Mouse (Mus musculus) ovary, adult 10 weeks (tissue): ENCODE data around the gene Grin1. TPM values are rescaled to one million over a fixed set of nuclear protein-coding genes. Genes with fewer than 3 reads are reported as not detected.

Source experiments
- polyA plus RNA-seq: library from polyadenylated mRNA; stranded (reverse); fragments of 350-450 nt; fragmentation: Illumina TruSeq; extraction: RNeasy Lipid Tissue Mini Kit (QIAGEN cat#74804); gene quantifications from one replicate; pipeline ENCODE4 v1.2.3, GENCODE M21; 2014

Grin1 gene
- not detected for polyA plus RNA-seq

DNA sequence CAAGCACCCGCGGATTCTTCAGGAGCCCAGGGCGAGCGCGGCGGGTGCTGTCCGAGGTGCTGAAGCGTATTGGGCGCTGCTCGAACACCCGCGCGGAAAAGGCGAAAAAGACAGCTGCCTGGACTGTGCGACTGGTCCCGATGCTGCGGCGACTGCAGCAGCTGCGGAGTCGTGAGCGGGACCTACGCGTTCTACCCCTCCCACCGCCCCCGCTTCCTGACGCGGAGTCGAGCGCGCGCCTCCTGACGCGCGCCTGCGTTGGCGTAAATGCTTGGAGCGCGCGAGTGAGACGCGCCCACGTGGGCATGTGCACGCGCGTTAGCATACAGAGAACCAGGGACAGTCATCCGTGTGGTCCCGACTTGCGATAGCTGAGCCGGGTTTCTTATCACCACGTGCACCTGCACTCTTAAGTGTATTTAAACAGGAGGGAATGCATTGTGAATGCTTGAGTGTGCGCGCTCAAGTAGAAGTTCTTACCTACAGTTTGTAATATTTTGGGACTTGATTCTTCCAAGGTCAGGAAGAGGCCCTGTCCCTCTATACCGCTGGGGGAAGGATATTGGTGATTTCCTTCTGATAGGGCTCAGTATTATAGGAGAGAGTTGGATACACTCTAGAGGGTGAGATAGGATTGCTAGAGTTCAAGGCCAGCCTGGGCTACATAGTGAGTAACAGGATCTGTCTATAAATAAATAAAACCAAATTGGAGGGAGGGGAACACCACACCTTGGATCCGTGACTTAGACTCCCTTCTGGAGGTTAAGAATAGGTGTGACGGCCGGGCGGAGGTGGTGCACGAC, at the start of gene Grin1:
Gene Grin1, minus strand, starts transcription at position 217 of the 803 bp plus-strand sequence.

DNA sequence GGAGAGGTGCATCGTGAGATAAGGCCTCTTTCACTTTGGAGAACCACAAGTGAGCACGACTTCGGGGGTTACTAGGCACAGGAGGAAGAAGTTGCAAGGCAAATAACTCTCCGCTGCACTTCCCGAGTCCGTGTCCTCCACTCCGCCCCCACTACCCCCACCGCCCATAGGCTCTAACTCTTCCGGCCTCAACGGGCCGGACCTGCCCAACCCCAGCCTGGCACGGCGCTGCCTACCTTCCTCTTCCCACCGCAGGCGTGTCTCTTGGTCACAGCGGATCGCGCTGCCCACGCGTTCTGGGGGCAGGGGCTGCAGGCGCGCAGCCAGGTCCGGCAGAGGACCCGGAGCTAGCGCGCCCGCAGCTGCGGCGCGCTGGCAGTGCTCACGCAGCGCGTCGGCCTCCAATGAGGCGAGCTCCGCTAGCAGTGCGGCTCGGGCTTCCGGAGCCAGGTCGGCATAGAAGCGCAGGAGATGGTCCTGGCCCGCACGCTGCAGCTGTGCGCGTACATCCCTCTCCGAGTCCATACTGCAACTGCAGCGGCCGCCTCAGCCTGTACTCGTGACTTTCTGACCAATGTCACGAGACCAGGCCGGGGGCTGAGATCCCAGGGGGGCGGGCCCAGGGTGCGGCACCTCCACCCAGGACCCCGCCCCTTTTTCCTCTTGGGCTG, 46.2 kb upstream of the Grin1 start, which contains the start of gene Uap1l1:
Gene Uap1l1, minus strand, starts transcription at position 592 of the 671 bp plus-strand sequence.

DNA sequence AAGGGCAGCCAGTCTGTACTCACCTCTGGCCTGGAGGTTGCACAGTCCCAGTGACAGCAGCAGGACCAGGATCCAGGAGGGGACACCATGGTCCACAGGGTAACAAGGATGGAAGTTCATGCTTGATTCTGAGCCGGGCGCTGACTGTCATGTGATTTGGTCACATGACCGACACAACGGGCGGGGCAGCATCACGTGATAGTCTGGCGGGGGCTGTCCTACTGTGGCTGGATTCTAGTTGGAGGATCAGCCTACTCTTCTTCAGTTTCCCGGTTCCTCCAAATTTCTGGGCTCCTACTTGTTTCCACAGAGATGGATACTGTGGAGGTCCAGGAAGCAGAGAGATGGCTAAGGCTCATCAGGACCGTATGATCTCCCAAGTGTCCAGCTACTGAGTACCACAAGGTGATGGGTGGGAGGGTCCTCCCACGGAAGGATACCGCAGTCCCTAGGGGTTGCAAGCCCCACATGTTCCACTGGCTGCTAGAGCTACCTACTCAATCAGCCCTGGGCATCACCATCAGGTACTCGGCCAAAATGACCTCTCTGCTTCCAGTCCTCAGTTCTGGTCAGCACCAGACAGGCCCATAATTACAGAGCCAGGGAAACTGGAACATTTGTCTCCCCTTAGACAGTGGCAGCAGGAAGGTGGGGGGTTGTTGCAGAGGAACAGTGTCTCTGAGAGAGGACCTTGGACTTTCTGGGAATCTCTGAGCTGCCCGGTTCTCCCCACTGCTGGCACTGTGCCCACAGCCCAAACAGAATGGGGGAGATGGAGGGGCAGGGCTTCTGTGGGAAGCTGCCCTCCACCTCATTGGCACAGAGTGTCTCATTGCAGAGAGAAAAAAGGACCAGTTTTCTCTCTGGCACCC, 37.5 kb upstream of the Grin1 start, which contains the start of gene Dpp7:
Gene Dpp7, minus strand, starts transcription at position 152 of the 872 bp plus-strand sequence.

DNA sequence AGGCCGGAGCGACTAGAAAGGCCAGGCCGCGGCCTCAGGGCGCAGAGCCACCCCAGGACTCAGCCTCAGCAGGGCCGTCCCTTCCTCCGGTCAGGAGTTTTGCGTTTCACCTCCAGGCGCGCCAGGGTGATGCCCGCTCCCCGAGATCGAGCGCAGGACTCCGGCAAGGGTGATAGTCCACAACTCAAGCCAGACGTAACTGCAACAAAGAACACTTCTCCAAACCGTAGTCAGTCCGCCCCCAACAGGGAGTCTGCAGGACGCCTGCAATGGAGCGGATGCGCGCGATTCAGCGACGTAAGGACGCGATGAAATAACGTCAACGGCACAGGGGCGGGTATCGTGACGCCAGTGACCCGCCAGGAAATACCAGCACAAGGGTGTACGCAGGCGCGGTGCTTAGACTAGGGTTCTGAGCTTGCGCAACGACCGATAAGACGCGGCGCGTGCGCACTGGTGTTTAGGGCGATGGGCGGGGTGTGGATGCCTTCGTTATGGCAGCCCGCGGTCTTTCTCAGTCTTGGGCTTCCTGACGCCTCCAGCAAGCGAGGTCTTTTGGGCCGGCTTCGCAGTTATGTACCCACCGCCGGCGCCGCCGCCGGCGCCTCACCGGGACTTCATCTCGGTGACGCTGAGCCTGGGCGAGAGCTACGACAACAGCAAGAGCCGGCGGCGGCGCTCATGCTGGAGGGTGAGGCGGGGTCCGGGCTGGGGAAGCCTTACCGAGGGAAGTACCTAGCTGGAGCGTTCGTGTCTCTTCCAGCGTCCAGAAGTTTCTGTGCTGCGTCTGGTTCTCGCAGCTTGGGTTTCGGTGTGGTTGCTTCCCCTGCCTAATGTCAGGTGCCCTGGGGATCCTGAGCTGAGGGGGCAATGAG, 13.5 kb upstream of the Grin1 start, which contains the start of gene Man1b1:
Gene Man1b1, plus strand, starts transcription at position 53 of the 875 bp plus-strand sequence.

DNA sequence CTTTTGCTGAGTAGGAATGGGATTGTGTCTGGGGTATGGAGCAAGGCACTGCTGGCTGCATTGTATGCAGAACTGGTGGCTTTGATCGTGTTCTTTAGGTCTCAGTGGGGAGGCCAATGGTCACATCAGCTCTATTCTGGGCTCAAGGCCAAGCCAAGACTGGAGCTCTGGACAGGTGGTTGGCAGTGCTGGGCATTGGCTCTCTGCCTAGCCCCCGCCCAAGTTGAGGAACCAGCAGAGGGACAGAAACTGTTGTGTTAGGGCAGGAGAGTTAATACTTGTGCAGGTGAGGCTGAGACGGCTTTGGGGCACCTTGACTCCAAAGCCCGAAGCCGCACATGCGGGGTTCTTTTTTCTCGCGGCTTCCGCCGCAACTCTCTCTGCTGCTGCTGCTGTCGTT, 29.3 kb downstream of the Grin1 start, which contains the start of gene Lrrc26:
Gene Lrrc26, plus strand, starts transcription at position 265 of the 400 bp plus-strand sequence.

DNA sequence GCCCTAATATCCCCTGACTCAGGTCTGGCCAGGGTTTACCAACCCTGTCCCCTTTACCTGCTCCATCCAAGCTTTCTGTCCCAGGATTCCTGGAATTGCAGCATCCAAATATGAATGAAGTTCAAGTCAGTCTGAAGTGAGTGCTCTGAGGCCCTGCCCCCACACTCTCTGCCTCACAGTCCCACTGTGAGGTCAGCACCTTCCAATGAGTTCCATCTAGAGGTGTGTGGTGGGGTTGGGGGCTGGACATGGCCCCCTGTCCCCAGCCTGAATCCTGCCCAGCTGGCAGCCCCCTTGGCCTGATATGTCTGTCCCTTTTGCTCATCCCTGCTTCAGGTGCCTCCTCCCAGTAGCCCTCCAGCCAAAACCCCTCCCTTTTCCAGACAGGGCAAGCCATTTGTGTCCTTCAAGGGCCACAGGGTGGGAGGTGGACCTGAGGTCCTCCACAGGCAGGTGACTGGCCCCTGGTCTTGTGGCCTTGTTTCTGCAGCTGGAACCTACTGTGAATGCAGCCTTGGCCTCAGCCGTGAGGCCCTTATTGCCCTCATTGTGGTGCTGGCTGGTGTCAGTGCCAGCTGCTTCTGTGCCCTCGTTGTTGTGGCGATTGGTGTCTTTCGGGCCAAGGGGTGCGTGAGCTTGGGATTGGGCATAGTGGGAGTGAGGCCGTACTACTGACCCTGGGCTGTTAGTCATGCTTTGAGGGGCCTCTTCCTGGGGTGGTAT, 30.9 kb downstream of the Grin1 start, which contains the start of gene Tmem210:
Gene Tmem210, plus strand, starts transcription at position 219 of the 723 bp plus-strand sequence.

DNA sequence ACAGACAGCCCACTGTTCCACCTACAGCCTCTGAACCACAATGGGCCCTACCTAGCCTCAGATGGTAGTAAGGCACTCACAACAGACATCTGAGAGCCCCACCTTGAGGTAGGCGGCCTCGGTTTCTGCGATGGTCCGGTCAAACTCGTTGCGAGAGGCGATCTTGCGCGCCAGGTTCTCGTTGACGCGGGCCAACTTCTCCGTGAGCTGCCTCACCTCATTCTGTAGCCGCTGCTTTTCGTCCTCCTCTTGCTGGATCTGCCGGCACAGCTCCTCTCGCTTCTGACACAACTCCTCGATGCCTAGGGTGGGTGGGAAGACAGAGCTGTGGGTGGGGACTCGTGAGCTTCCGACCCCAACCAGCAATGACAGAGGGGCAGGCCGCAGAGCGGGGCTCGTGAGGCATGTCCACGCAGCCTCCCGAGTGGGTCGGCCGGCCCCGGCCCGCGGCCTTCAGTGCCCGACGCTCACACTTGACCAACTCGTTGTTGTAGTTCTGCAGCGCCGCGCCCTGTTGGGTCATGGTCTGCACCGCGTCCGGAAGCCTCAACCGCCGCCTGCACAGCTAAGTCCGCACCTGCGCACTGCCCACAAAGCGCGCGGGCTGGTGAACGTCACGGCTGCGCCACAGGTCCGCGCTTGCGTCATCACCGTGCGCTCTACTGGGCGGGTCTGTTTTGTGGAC, 47.0 kb downstream of the Grin1 start, which contains the start of the genes Ssna1 and Anapc2:
Gene Ssna1, minus strand, starts transcription at position 612 of the 685 bp plus-strand sequence.
Gene Anapc2, plus strand, starts transcription at position 652 of the 685 bp plus-strand sequence.

DNA sequence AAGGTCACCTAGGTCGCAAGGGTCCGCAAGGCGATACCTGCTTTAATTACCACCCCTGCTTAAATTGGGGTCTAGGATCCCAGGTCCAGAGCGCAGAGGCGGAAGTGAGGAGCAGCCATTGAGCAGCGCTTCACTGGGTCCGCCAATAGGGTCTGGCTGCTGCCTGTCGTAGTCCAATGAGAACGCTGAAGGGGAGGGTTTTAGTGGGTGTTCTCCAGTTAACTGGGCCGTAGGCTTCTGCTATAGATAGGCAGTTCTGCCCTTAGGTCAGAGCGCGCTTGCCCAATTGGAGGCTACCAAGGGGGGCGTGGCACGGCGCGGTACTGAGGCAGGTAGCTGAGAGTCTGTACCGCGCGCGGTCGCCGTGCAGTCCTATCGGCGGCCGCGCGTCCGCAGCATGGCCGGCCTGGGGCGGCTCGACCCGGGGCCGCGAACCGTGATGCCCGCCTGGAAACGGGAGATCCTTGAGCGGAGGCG, 56.7 kb downstream of the Grin1 start, which contains the start of gene Tprn:
Gene Tprn, plus strand, starts transcription at position 328 of the 477 bp plus-strand sequence.

DNA sequence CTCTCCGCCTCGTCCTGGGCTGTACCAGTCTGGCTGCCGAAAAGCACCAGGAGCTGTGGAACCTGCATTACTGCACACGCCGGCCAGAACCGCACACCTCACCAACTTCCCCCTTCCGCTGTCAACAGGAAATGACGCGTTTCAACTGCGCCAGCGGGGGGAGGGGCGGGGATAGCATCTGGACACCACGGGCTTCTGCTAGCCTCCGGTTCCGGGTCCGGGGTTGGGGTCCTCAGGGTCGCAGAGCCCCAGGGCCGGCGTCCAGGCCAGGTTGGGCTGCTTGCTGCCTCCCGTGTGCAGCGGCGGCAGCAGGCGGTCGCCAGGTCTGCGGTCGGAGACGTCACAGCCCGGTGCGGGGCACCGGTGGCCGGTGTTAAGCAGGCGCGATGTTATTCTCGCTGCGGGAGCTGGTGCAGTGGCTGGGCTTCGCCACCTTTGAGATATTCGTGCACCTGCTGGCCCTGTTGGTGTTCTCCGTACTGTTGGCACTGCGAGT, 63.7 kb downstream of the Grin1 start, which contains the start of gene Tmem203:
Gene Tmem203, plus strand, starts transcription at position 156 of the 496 bp plus-strand sequence.

DNA sequence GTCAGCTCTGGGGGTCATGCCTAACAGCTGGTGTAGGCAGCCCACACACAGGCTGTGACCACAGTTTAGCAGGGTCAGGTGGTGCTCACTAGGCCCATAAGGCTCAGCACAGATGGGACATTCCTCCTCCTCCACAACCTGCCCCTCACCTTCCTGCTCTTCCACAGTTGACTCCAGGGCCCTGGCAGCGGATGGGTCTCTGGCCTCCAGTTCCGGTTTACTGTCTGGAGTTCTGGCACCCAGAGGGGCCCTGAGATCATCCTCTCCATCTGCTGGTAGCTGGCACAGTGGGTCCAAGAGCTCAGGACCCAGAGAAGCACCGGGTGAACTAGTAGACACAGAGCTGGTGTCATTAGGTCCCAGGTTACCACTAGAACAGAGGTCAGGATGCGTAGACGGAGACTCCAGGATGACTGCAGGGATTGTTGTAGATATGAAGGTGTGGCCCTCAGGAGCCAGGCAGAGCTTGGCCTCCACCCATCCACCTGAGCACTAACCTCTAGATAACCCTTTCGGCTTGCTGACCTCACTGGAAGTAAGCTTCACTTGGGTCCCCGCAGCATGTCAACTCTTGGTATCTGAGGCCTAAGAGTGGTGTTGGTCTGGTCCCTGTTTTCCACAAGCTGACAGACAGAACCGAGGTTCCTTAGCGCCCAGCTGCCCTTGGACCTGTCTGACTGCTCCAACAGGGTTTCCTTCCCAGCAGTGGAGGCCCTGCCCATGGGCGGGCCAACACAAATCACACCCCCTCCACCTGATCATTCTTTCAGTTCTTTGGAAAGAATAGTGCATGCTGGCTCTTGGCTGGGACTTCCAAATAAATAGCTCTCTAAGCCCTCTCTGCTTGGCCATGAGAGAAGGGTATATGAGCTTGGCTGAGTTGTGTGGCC, 72.6 kb downstream of the Grin1 start, which contains the start of gene AL732309.1:
Gene AL732309.1, minus strand, starts transcription at position 681 of the 890 bp plus-strand sequence.

DNA sequence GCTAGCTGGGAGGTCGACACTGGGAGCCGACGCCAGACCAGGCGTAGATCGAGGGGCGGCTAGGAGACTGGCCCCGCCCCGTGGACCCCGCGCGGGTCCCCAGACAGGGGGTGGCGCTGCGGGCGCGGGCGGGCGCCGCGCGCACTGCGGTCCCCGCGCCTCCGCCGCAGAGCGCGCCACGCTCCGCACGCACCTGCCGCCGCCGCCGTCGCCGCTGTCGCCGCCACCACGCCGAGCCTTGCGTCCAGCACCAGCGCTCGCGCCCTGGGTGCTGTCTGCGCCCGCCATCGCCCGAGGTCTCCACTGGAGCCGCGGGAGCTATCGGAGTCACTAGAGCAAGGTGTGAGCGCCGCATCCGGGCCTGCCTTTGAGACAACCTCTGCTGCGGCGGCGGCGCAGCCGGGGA, 76.9 kb downstream of the Grin1 start, which contains the start of the genes Rnf208 and Cysrt1:
Gene Rnf208, plus strand, starts transcription at position 155 of the 406 bp plus-strand sequence.
Gene Cysrt1, minus strand, starts transcription at position 352 of the 406 bp plus-strand sequence.

Other genes with a start within 250 kb of the Grin1 start
- not detected for gene Entpd8, start 238.9 kb downstream of the Grin1 start, polyA plus RNA-seq
- gene Noxa1, start 224.0 kb downstream of the Grin1 start, polyA plus RNA-seq, result not detected
- 4.8 TPM for gene Nrarp, start 138.4 kb downstream of the Grin1 start, polyA plus RNA-seq
- 2.8 TPM for gene Tor4a, start 122.3 kb downstream of the Grin1 start, polyA plus RNA-seq
- 4.4 TPM for gene Nelfb, start 107.7 kb downstream of the Grin1 start, polyA plus RNA-seq
- not detected for gene Stpg3, start 104.5 kb downstream of the Grin1 start, polyA plus RNA-seq
- not detected for gene Fam166a, start 100.4 kb downstream of the Grin1 start, polyA plus RNA-seq
- gene Tubb4b, start 94.5 kb downstream of the Grin1 start, polyA plus RNA-seq, result 43.8 TPM
- gene Slc34a3, start 84.8 kb downstream of the Grin1 start, polyA plus RNA-seq, result not detected
- not detected for gene Rnf224, start 82.4 kb downstream of the Grin1 start, polyA plus RNA-seq
- gene Rnf208, start 76.9 kb downstream of the Grin1 start, polyA plus RNA-seq, result not detected
- not detected for gene Cysrt1, start 76.7 kb downstream of the Grin1 start, polyA plus RNA-seq
- 0.83 TPM for gene AL732309.1, start 72.3 kb downstream of the Grin1 start, polyA plus RNA-seq
- gene Tmem203, start 63.7 kb downstream of the Grin1 start, polyA plus RNA-seq, result not detected
- gene Tprn, start 56.6 kb downstream of the Grin1 start, polyA plus RNA-seq, result 0.31 TPM
- gene Ssna1, start 46.7 kb downstream of the Grin1 start, polyA plus RNA-seq, result 0.80 TPM
- 7.8 TPM for gene Anapc2, start 46.7 kb downstream of the Grin1 start, polyA plus RNA-seq
- not detected for gene Tmem210, start 31.0 kb downstream of the Grin1 start, polyA plus RNA-seq
- gene Lrrc26, start 29.3 kb downstream of the Grin1 start, polyA plus RNA-seq, result not detected
- gene Man1b1, start 13.2 kb upstream of the Grin1 start, polyA plus RNA-seq, result 19.7 TPM
- gene Dpp7, start 37.2 kb upstream of the Grin1 start, polyA plus RNA-seq, result 6.6 TPM
- 0.60 TPM for gene Uap1l1, start 46.5 kb upstream of the Grin1 start, polyA plus RNA-seq
- gene Sapcd2, start 53.1 kb upstream of the Grin1 start, polyA plus RNA-seq, result 0.17 TPM
- 0.34 TPM for gene Entpd2, start 76.7 kb upstream of the Grin1 start, polyA plus RNA-seq
- 15.0 TPM for gene Npdc1, start 80.2 kb upstream of the Grin1 start, polyA plus RNA-seq
- not detected for gene Fut7, start 104.1 kb upstream of the Grin1 start, polyA plus RNA-seq
- gene Abca2, start 109.5 kb upstream of the Grin1 start, polyA plus RNA-seq, result 0.77 TPM
- gene Clic3, start 137.7 kb upstream of the Grin1 start, polyA plus RNA-seq, result not detected
- gene Paxx, start 141.9 kb upstream of the Grin1 start, polyA plus RNA-seq, result 2.4 TPM
- not detected for gene Ptgds, start 150.9 kb upstream of the Grin1 start, polyA plus RNA-seq
- gene Lcn12, start 174.7 kb upstream of the Grin1 start, polyA plus RNA-seq, result not detected
- 0.37 TPM for gene Fbxw5, start 181.6 kb upstream of the Grin1 start, polyA plus RNA-seq
- not detected for gene C8g, start 182.5 kb upstream of the Grin1 start, polyA plus RNA-seq
- 0.66 TPM for gene Traf2, start 227.8 kb upstream of the Grin1 start, polyA plus RNA-seq
- 2.4 TPM for gene Edf1, start 238.7 kb upstream of the Grin1 start, polyA plus RNA-seq